Mouse (Mus musculus) liver, embryonic 14.5 days (tissue): ENCODE measurements around the gene Atg2a. TPM values are rescaled to one million over a fixed set of nuclear protein-coding genes. Genes with fewer than 3 reads are reported as not detected.

ENCODE experiments used
- ATAC-seq: fragments of 200-750 bp; cut with Nextera tagmentation; 2 replicates; pipeline ENCODE4 v1.8.0; 2017; ENCODE audit warnings: moderate number of reproducible peaks, mild to moderate bottlenecking, moderate library complexity; ENCODE audit not compliant: insufficient read depth
- DNase-seq, 3 experiments: peaks; one replicate each; pipeline ENCODE4 v3.0.0-alpha.2; 2012 to 2013; ENCODE audit warnings: low read depth in 3 of 3, low spot score in 3 of 3
- H3K27ac ChIP-seq: fragments of 300-500 bp; sonication (generic); 2 replicates; pipeline ENCODE4 v1.5.1; 2014; ENCODE audit warnings: moderate library complexity, mild to moderate bottlenecking, control low read depth, inconsistent platforms
- H3K27me3 ChIP-seq: fragments of 300-500 bp; sonication (generic); 2 replicates; pipeline ENCODE4 v1.6.1; 2014; ENCODE audit warnings: mild to moderate bottlenecking, low read length, moderate library complexity; ENCODE audit not compliant: control insufficient read depth, insufficient read depth
- H3K36me3 ChIP-seq: fragments of 300-500 bp; sonication (generic); replicated peaks from 2 replicates; pipeline ENCODE4 v1.6.1; 2014; ENCODE audit warnings: low read depth; ENCODE audit not compliant: control insufficient read depth, insufficient read depth
- H3K4me1 ChIP-seq, 2 experiments: fragments of 200-500 bp in 1 of 2; fragments of 300-500 bp in 1 of 2; sonication (generic) in 1 of 2; replicated peaks; 2 replicates each; pipeline ENCODE4 v1.6.1; 2012 to 2014; ENCODE audit warnings: antibody characterized with exemption in 1 of 2, inconsistent platforms in 1 of 2, low read length in 1 of 2; ENCODE audit not compliant: control insufficient read depth in 2 of 2, insufficient read depth in 2 of 2
- H3K4me2 ChIP-seq: fragments of 300-500 bp; sonication (generic); 2 replicates; pipeline ENCODE4 v1.6.1; 2014; ENCODE audit warnings: low read depth, mild to moderate bottlenecking, control low read depth, moderate library complexity
- H3K4me3 ChIP-seq, 2 experiments: fragments of 200-500 bp in 1 of 2; fragments of 300-500 bp in 1 of 2; sonication (generic) in 1 of 2; 2 replicates each; pipeline ENCODE4 v1.5.1; 2012 to 2014; ENCODE audit warnings: low read depth in 2 of 2, low read length in 2 of 2, mild to moderate bottlenecking in 2 of 2, control low read depth in 1 of 2, inconsistent platforms in 1 of 2, moderate library complexity in 1 of 2; ENCODE audit not compliant: insufficient read depth in 1 of 2
- H3K9ac ChIP-seq: fragments of 300-500 bp; sonication (generic); replicated peaks from 2 replicates; pipeline ENCODE4 v1.6.1; 2014; ENCODE audit warnings: mild to moderate bottlenecking, control low read depth, moderate library complexity
- H3K9me3 ChIP-seq: fragments of 300-500 bp; sonication (generic); 2 replicates; pipeline ENCODE4 v1.6.1; 2016; ENCODE audit warnings: low read length, mixed read lengths; ENCODE audit not compliant: control insufficient read depth
- CTCF ChIP-seq: IDR thresholded peaks from 2 replicates; pipeline ENCODE4 v1.5.1; 2016; ENCODE audit warnings: antibody characterized with exemption, low read depth, control low read depth
- EP300 ChIP-seq: IDR thresholded peaks from 2 replicates; pipeline ENCODE4 v1.6.1; 2016; ENCODE audit warnings: antibody characterized with exemption, low read depth
- WGBS: fragments of 180-500 bp; shearing (Covaris S2); extraction: QIAGEN DNeasy Blood & Tissue Kit; methylation state at CpG from one replicate; pipeline ENCODE4 v1.1.7; 2014; ENCODE audit not compliant: insufficient replicate concordance; 5-methylcytosine and 5-hydroxymethylcytosine counted together
- polyA plus RNA-seq, 2 experiments: library from polyadenylated mRNA; depleted of rRNA in 1 of 2; stranded (reverse) in 1 of 2; unstranded in 1 of 2; fragments of >200 nt; fragmentation: Nextera tagmentation in 1 of 2; extraction: Ambion mirVana in 1 of 2; gene quantifications; 2 replicates each; pipeline versions ENCODE4 v1.2.1 to v1.2.3; 2012 to 2014

The Atg2a gene
- polyA plus RNA-seq, 2 experiments, result 4.4 to 5.0 TPM

- peak overlapping the region; percentile 23; the same call in 1 of the 2 replicates for H3K9ac ChIP-seq
- no peaks in the 10 kb centered on the region for H3K27me3 ChIP-seq
- peak overlapping the region; percentile 79 for H3K27ac ChIP-seq
- H3K4me1 ChIP-seq, result peaks cover 73 to 74% of the 10 kb centered on the region in 2 experiments
- peak overlapping the region; percentile 55 for H3K4me2 ChIP-seq
- peaks cover 43% of the 10 kb centered on the region for H3K36me3 ChIP-seq
- no peak for DNase-seq
- no peak overlapping the region for H3K4me3 ChIP-seq
- no peaks in the 10 kb centered on the region for H3K9me3 ChIP-seq
- no peak for ATAC-seq
- WGBS, result 51% methylated on average over 4 of the region's 4 CpGs
- TF ChIP-seq CTCF (no peak), EP300 (no peak)
Measured at GRCm38 (mm10) chr19:6299003-6299402, 57.5 kb downstream of the Atg2a start.

DNA sequence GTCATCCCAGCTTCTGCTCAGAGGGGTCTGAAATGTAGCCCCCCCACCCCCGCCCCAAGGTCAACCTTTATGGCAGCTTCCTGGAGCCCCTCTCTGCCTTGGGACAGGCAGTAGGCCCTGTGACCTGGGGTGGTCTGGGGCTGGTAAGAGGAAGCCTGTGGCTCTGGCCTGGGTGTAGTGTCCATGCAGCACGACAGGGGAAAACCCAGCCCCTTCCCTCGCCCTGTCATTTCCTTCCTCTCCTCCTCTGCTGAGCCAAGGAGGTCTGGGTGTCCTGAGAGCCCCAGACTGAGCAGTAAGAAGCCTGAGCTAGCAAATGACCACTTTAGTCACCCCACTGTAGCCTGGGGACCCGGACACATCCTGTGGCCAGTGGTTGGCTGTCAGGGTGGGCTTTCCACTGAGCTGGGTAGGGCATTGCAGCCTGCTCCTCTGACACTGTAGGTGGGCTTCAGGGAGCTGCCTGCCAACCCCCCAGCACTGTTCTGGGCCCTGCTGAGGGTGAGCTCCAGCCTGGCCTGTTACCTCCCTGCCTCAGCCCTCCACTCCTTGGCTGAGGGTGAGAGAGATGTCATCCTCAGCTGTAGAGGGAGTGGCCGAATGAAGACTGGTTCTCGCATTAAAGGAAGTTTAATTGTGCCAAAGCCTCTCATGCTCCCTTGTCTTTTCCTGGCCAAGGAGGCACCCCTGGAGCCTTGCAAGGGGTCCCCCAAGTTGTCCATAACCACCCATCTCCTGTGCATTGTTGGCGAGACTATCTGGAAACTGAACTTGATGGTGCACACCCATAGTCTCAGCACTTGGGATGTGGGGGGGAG lies 58.2 kb downstream of the Atg2a start:
- TF ChIP-seq EP300 (no peak), CTCF (no peak)
- Histone ChIP-seq H3K9ac (peak overlapping the region; percentile 32), H3K4me1 (peaks cover 73 to 79% of the 10 kb centered on the region in 2 experiments), H3K36me3 (peaks cover 37% of the 10 kb centered on the region), H3K4me2 (peak overlapping the region; percentile 55), H3K27me3 (no peaks in the 10 kb centered on the region), H3K9me3 (no peaks in the 10 kb centered on the region), H3K4me3 (no peak overlapping the region), H3K27ac (peak overlapping the region; percentile 79)
- WGBS, result 39% methylated on average over 7 of the region's 7 CpGs
- ATAC-seq (no peak), DNase-seq (no peak)

GRCm38 (mm10) chr19:6300402-6300841 lies 59.0 kb downstream of the Atg2a start:
- ATAC-seq, result peak; percentile 78
- peak overlapping the region in 1 of 2 experiments; percentile 14; a peak in 2 of 4 replicates for H3K4me3 ChIP-seq

GRCm38 (mm10) chr19:6302114-6302513 lies 60.6 kb downstream of the Atg2a start:
- ATAC-seq, result no peak
- Histone ChIP-seq H3K4me1 (peaks cover 61 to 75% of the 10 kb centered on the region in 2 experiments), H3K4me3 (no peak overlapping the region), H3K36me3 (peaks cover 19% of the 10 kb centered on the region), H3K27me3 (no peaks in the 10 kb centered on the region), H3K4me2 (no peak overlapping the region), H3K9ac (no peak overlapping the region), H3K27ac (peak overlapping the region; percentile 79), H3K9me3 (no peaks in the 10 kb centered on the region)
- TF ChIP-seq CTCF (no peak), EP300 (peak; percentile 66)
- 57% methylated on average over 5 of the region's 5 CpGs for WGBS
- DNase-seq, result no peak

More at GRCm38 (mm10) chr19:6300402-6300841, 59.0 kb downstream of the Atg2a start:
- 14% methylated on average over 7 of the region's 7 CpGs for WGBS
- DNase-seq, result peak; percentile 75 to 87 (median 80)
- peaks cover 73 to 80% of the 10 kb centered on the region in 2 experiments for H3K4me1 ChIP-seq
- TF ChIP-seq EP300 (peak; percentile 85), CTCF (no peak)
- peaks cover 29% of the 10 kb centered on the region for H3K36me3 ChIP-seq
- peak overlapping the region; percentile 32 for H3K9ac ChIP-seq
- H3K4me2 ChIP-seq, result peak overlapping the region; percentile 55
- H3K27ac ChIP-seq, result peak overlapping the region; percentile 79
- H3K9me3 ChIP-seq, result no peaks in the 10 kb centered on the region
- H3K27me3 ChIP-seq, result no peaks in the 10 kb centered on the region

DNA sequence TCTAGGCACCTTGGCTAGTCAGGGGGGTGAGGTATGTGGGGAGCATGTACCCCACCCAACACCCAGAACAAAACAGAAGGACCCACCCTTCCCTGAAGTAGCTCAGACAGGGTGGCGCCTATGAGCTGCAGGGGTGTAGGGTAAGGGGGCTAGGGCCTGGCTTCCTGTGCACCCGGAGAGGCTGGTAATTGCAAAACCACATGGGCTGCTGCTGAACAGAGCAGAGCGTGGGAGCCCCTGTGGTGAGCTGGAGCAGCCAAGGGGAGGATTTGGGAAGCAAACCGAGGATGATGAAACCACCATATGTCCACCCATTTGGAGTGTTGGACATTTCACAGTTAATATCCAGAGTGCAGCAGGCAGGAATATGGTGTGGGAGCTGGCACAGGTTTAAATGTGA lies 61.1 kb downstream of the Atg2a start:
- TF ChIP-seq CTCF (no peak), EP300 (no peak)
- H3K27me3 ChIP-seq, result no peaks in the 10 kb centered on the region
- H3K4me1 ChIP-seq, result peaks cover 57 to 74% of the 10 kb centered on the region in 2 experiments
- H3K4me3 ChIP-seq, result no peak overlapping the region
- H3K9ac ChIP-seq, result no peak overlapping the region
- peaks cover 19% of the 10 kb centered on the region for H3K36me3 ChIP-seq
- DNase-seq (no peak), ATAC-seq (no peak)
- H3K4me2 ChIP-seq, result no peak overlapping the region
- 15% methylated on average over 4 of the region's 4 CpGs for WGBS
- peak overlapping the region; percentile 79 for H3K27ac ChIP-seq
- H3K9me3 ChIP-seq, result no peaks in the 10 kb centered on the region
